Comparison of ENCODE assay signal across 8 mouse cellular contexts in genomic region chr3:82047100-82047753, GRCm38 (mm10). TPM values are rescaled to one million over a fixed set of nuclear protein-coding genes. Genes with fewer than 3 reads are reported as not detected.
DNase-seq lines count a peak whose midpoint lies in the region; ATAC-seq and TF ChIP-seq lines count a peak whose summit lies in the region.

No protein-coding gene starts in this region.

- POLR2A ChIA-PET in Patski (lab: Charles Lee), result no interaction called here

- in situ Hi-C loops in Patski (cut with MboI; ENCODE audit: low pct_unique_long_range_greater_than_20kb), result loop anchor here (5.0 to 10.0 kb wide), 2 partner anchors 285 to 818 kb away; no protein-coding TSS in a partner anchor

- WGBS in heart, embryonic 12.5 days, result 30% methylated on average over 8 of the region's 8 CpGs
- WGBS in midbrain, embryonic 13.5 days, result 35% methylated on average over 8 of the region's 8 CpGs

- H3K4me2 ChIP-seq in heart, embryonic 12.5 days, result no peak overlapping the region
- H3K4me2 ChIP-seq in midbrain, embryonic 13.5 days (replicated peaks), result no peak overlapping the region

- intact Hi-C loops in heart, postnatal 36 days (cut with DNase I), result loop anchor here (1.0 to 5.0 kb wide), 2 partner anchors 160 to 286 kb away; no protein-coding TSS in a partner anchor

- H3K27me3 ChIP-seq in heart, embryonic 12.5 days (replicated peaks), result no peaks in the 10 kb centered on the region
- peaks cover 66% of the 10 kb centered on the region for H3K27me3 ChIP-seq in Patski
- no peaks in the 10 kb centered on the region for H3K27me3 ChIP-seq in midbrain, embryonic 13.5 days

- CTCF ChIA-PET in Patski (lab: Charles Lee), result interaction anchor here (0.5 to 1.7 kb wide), 21 partner anchors 8 to 824 kb away, joined by 3 to 17 read pairs (median 3); partner anchors contain the start of gene Map9

- H3K36me3 ChIP-seq in heart, embryonic 12.5 days, result peaks cover 33% of the 10 kb centered on the region
- no peaks in the 10 kb centered on the region for H3K36me3 ChIP-seq in midbrain, embryonic 13.5 days

- H3K4me1 ChIP-seq in heart, embryonic 12.5 days (replicated peaks), result peaks cover 2% of the 10 kb centered on the region; the same call in 1 of the 2 replicates
- peaks cover 8% of the 10 kb centered on the region for H3K4me1 ChIP-seq in cortical plate, adult 2 months (ENCODE audit: control insufficient read depth, insufficient read depth, low read length)
- H3K4me1 ChIP-seq in midbrain, embryonic 13.5 days (replicated peaks), result peaks cover 26% of the 10 kb centered on the region

- peak; percentile 42 to 52 for DNase-seq in heart, postnatal 36 days
- peak; percentile 52 for DNase-seq in 416B (ENCODE audit: low read depth)
- no peak for DNase-seq in Patski (ENCODE audit: low read depth, low spot score)
- peak; percentile 39 for DNase-seq in induced T-regulatory cell, adult 2 months (ENCODE audit: low read depth)
- DNase-seq in layer of hippocampus, adult 11-12 months (ENCODE audit: low spot score), result no peak

- ATAC-seq in heart, embryonic 12.5 days (ENCODE audit: insufficient number of reproducible peaks, low FRiP score), result no peak
- peak; percentile 41 for ATAC-seq in Patski
- peak; percentile 58; the same call in 1 of the 2 replicates for ATAC-seq in midbrain, embryonic 13.5 days

- H3K4me3 ChIP-seq in heart, embryonic 12.5 days, result no peak overlapping the region
- no peak overlapping the region for H3K4me3 ChIP-seq in cortical plate, adult 2 months (ENCODE audit: insufficient read depth, low read length)
- no peak overlapping the region for H3K4me3 ChIP-seq in midbrain, embryonic 13.5 days (replicated peaks)

- no peak overlapping the region for H3K9ac ChIP-seq in heart, embryonic 12.5 days
- H3K9ac ChIP-seq in midbrain, embryonic 13.5 days (replicated peaks), result no peak overlapping the region

- H3K27ac ChIP-seq in heart, embryonic 12.5 days (ENCODE audit: poor library complexity, severe bottlenecking), result no peak overlapping the region
- H3K27ac ChIP-seq in cortical plate, adult 2 months (ENCODE audit: insufficient read depth, low read length), result no peak overlapping the region
- no peak overlapping the region for H3K27ac ChIP-seq in midbrain, embryonic 13.5 days

- no peaks in the 10 kb centered on the region for H3K9me3 ChIP-seq in heart, embryonic 12.5 days (replicated peaks)
- H3K9me3 ChIP-seq in midbrain, embryonic 13.5 days, result no peaks in the 10 kb centered on the region

- TF ChIP-seq POLR2A in cortical plate, adult 2 months (IDR thresholded peaks at IDR 0.05; ENCODE audit: extremely low read depth, insufficient read depth, low read length), result no peak

- peak; percentile 90 for TF ChIP-seq CTCF in Patski (IDR thresholded peaks at IDR 0.05)
- TF ChIP-seq CTCF in cortical plate, adult 2 months (IDR thresholded peaks at IDR 0.05; ENCODE audit: extremely low read depth, insufficient read depth, low read length), result peak; percentile 77

RNA-seq across cellular contexts. Expression of gene Gucy1b1, which starts 27.3 kb away (rescaled TPM):
- total RNA-seq in heart, postnatal 36 days (2021), result 10 to 100 TPM; 13.6 to 14.5 TPM
- polyA plus RNA-seq in heart, embryonic 12.5 days (2016; fragmentation: Nextera tagmentation; extraction: Ambion mirVana), result 61.4 and 62.6 TPM in 2 replicates
- not detected for polyA plus RNA-seq in Patski (2021)
- 120 and 121 TPM in 2 replicates for polyA plus RNA-seq in cortical plate, adult 2 months (2012; rRNA removed)
- 20.7 and 21.7 TPM in 2 replicates for polyA plus RNA-seq in midbrain, embryonic 13.5 days (2015; fragmentation: Nextera tagmentation; extraction: Ambion mirVana)

Comparison
In these comparisons a context has a peak if more than half of its experiments do, and no peak if none do; other contexts are left out.
1. DNase-seq: peak in heart, postnatal 36 days (2 of 2), 416B (single experiment) and induced T-regulatory cell, adult 2 months (single experiment); none in Patski (single experiment) and layer of hippocampus, adult 11-12 months (single experiment).
2. RNA of gene Gucy1b1, which starts 27.3 kb away (polyA plus RNA-seq): 120 to 121 TPM in cortical plate, adult 2 months, 61.4 to 62.6 TPM in heart, embryonic 12.5 days and 20.7 to 21.7 TPM in midbrain, embryonic 13.5 days; not detected in Patski (single experiment); every median in the first group is over 10 times any median in the second.